Mouse (Mus musculus) embryonic facial prominence, embryonic 14.5 days (tissue): ENCODE measurements at regions not wholly inside any gene's neighbourhood (a gene's known extent, or its start where the extent isn't known, plus 50 kb on each side); places are given as distances from the start of the nearest gene placed in this dataset.

Experiments
- ATAC-seq: fragments of 200-750 bp; cut with Nextera tagmentation; 2 replicates; pipeline ENCODE4 v1.8.0; 2017; ENCODE audit warnings: low read depth, moderate number of reproducible peaks, moderate TSS enrichment
- DNase-seq: peaks from one replicate; pipeline ENCODE4 v3.0.0-alpha.2; 2015; ENCODE audit warnings: low spot score
- H3K27ac ChIP-seq: fragments of 300-500 bp; sonication (generic); replicated peaks from 2 replicates; pipeline ENCODE4 v1.5.1; 2014; ENCODE audit warnings: low read depth, mild to moderate bottlenecking, low read length, moderate library complexity
- H3K27me3 ChIP-seq: fragments of 300-500 bp; sonication (generic); replicated peaks from 2 replicates; pipeline ENCODE4 v1.6.1; 2014; ENCODE audit warnings: low read length; ENCODE audit not compliant: control insufficient read depth, insufficient read depth
- H3K36me3 ChIP-seq: fragments of 300-500 bp; sonication (generic); 2 replicates; pipeline ENCODE4 v1.6.1; 2014; ENCODE audit warnings: low read length, mixed read lengths; ENCODE audit not compliant: control insufficient read depth, insufficient read depth
- H3K4me1 ChIP-seq: fragments of 300-500 bp; sonication (generic); 2 replicates; pipeline ENCODE4 v1.6.1; 2014; ENCODE audit warnings: antibody characterized with exemption, low read length; ENCODE audit not compliant: control insufficient read depth, insufficient read depth
- H3K4me2 ChIP-seq: fragments of 300-500 bp; sonication (generic); 2 replicates; pipeline ENCODE4 v1.6.1; 2014; ENCODE audit warnings: low read depth, mild to moderate bottlenecking, low read length, moderate library complexity, mixed read lengths
- H3K4me3 ChIP-seq: fragments of 300-500 bp; sonication (generic); 2 replicates; pipeline ENCODE4 v1.5.1; 2014; ENCODE audit warnings: low read depth, mild to moderate bottlenecking, low read length
- H3K9ac ChIP-seq: fragments of 300-500 bp; sonication (generic); 2 replicates; pipeline ENCODE4 v1.6.1; 2014; ENCODE audit warnings: low read depth, mild to moderate bottlenecking, low read length, moderate library complexity, mixed read lengths
- H3K9me3 ChIP-seq: fragments of 300-500 bp; sonication (generic); 2 replicates; pipeline ENCODE4 v1.6.1; 2016; ENCODE audit warnings: low read length; ENCODE audit not compliant: control insufficient read depth
- WGBS: fragments of 180-500 bp; shearing (Covaris S2); extraction: QIAGEN DNeasy Blood & Tissue Kit; methylation state at CpG from one replicate; pipeline ENCODE4 v1.1.7; 2014; 5-methylcytosine and 5-hydroxymethylcytosine counted together

DNA sequence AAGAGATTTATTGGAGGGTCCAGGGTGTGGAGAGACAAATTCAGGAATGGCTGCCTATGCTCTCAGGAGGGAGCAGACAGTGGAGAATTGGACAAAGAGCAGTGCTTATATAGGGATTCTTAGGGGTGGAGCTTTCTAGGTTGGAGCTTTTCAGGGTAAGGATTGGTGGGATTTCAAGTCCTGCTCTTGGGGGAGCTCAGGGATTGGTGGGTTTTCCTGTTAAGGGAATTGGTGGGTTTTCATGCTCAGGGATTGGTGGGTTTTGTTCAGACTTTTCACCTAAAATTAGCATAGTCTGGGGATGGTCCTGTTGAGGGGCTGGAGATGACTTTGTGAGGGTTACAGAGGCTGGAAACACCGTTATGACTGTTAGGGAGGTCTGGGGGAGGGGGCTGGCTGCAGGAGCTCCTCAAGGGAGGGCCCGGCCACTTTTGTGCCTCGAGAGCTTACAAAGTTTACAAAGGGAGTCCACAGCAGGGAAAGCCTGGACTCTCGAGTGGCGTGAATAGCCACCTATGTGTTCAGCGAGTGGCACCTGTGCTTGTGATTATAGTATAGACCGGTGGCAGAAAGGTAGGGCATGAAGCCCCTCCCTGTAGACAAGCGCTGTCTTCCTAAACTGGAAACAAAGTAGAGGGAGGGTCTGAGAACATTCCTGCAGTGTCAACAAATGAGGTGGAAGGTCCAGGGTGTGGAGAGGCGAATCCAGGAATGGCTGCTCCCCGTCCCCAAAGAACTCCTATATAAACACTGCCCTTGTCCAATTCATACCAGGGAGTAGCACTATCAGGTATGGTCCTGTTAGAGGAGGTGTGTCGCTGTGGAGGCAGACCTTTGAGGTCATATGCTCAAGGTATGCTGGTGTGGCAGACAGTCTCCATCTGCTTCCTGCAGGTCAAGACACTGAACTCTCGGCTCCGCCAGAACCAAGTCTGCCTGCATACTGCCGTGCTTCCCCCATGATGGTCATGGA lies 278.1 kb upstream of the Zfp64 start:
- Histone ChIP-seq H3K9ac (no peak overlapping the region), H3K36me3 (no peaks in the 10 kb centered on the region), H3K4me2 (no peak overlapping the region), H3K27ac (no peak overlapping the region), H3K4me1 (no peaks in the 10 kb centered on the region), H3K27me3 (no peaks in the 10 kb centered on the region), H3K4me3 (no peak overlapping the region), H3K9me3 (peaks cover 4% of the 10 kb centered on the region; the same call in 1 of the 2 replicates)
- no peak for ATAC-seq
- no peak for DNase-seq
- WGBS, result 83% methylated on average over 14 of the region's 14 CpGs

DNA sequence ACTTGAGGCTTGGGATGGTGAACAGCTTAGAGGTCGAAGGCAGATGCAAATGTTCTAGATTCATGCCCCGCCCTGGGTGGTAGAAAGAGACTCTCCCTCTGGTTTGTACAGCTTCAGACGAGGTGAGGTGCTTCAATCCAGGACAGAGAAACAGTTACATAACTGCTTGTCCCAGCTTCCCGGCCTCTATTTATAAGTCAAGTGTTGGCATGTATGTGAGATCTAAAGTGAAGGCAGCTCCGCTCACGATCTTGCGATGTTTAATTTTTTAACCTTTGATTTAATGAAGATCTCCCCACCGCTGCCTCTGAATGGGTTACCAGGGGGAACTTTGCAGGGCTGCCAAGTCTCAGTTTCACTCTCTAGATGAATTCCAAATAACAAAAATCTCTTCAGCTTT lies 266.9 kb upstream of the Zfp64 start:
- Histone ChIP-seq H3K4me3 (no peak overlapping the region), H3K9ac (no peak overlapping the region), H3K4me2 (no peak overlapping the region), H3K4me1 (no peaks in the 10 kb centered on the region), H3K9me3 (no peaks in the 10 kb centered on the region), H3K27me3 (no peaks in the 10 kb centered on the region), H3K27ac (no peak overlapping the region), H3K36me3 (no peaks in the 10 kb centered on the region)
- ATAC-seq (no peak), DNase-seq (no peak)
- 91% methylated on average over 8 of the region's 8 CpGs for WGBS

DNA sequence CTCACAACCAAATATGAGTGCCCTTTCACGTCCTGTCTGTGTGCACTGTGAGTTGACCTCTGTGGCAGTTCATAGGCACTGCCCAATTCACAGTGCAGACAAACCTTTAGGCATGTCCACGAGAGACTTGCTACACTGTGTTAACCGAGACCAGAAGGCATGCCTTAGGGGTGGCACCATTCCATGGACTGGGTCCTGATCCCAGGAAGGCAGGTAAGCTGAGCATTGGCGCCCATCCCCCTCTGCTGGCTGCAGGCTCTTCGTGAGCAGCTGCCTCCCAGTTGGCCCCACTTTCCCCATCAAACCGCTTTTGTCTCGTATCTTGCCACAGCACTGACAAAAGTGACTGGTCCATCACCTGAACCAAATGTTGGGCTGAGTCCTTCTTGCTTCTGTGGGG lies 265.8 kb upstream of the Zfp64 start:
- H3K4me2 ChIP-seq, result no peak overlapping the region
- DNase-seq (no peak), ATAC-seq (no peak)
- H3K27me3 ChIP-seq, result no peaks in the 10 kb centered on the region
- peaks cover 8% of the 10 kb centered on the region; the same call in 1 of the 2 replicates for H3K9me3 ChIP-seq
- no peak overlapping the region for H3K4me3 ChIP-seq
- no peak overlapping the region for H3K9ac ChIP-seq
- no peak overlapping the region for H3K27ac ChIP-seq
- WGBS, result 67% methylated on average over 7 of the region's 7 CpGs
- no peaks in the 10 kb centered on the region for H3K36me3 ChIP-seq
- no peaks in the 10 kb centered on the region for H3K4me1 ChIP-seq

DNA sequence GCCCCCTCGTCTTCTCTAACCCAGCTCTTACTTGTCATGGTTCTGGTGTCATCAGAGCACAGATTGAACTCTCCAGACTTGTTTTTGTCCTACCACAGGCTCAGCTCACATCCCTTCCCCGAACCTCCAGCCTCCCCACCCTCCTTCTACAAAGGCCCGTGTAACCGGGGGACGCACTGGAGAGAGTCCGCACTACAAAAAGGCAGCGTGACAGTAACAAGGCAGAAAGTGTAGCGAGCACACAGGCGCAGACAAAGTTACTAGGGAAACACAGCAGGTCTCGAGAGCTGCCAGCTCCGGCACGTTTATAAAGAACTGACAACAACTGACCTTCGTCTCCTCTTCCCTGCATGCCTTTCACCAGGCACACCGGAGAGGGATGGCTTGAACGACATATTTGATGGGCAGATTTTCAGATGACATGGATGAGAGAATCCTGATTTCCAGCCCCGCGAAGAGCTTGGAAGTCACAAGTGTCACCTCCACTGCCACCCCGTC lies 260.2 kb upstream of the Zfp64 start:
- H3K9ac ChIP-seq, result no peak overlapping the region
- H3K4me2 ChIP-seq, result no peak overlapping the region
- H3K27me3 ChIP-seq, result no peaks in the 10 kb centered on the region
- DNase-seq, result no peak
- no peaks in the 10 kb centered on the region for H3K36me3 ChIP-seq
- H3K27ac ChIP-seq, result no peak overlapping the region
- H3K4me1 ChIP-seq, result peaks cover 11% of the 10 kb centered on the region
- no peak overlapping the region for H3K4me3 ChIP-seq
- 82% methylated on average over 18 of the region's 18 CpGs for WGBS
- H3K9me3 ChIP-seq, result peaks cover 9% of the 10 kb centered on the region; the same call in 1 of the 2 replicates
- no peak for ATAC-seq

DNA sequence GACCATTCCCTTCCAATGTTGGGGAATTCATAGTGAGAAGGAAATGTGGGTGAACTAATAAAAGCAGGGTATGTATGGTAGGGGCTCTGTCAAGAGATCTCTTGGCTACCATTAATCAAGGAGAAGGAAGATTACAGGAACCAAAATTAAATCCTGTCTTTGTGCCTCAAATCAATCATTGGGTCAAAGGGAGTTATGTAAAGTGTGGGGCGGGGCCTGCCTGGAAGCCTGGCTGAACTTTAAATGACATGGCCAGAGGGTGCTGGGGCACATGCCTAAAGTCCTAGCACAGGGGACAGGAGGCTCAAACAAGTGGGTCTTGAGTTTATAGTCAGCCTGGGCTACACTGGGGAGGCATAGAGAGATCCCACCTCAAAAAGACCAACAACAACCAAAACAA lies 259.0 kb upstream of the Zfp64 start:
- no peak overlapping the region for H3K4me3 ChIP-seq
- no peak overlapping the region for H3K27ac ChIP-seq
- peaks cover 11% of the 10 kb centered on the region for H3K4me1 ChIP-seq
- H3K27me3 ChIP-seq, result no peaks in the 10 kb centered on the region
- peaks cover 15% of the 10 kb centered on the region for H3K9me3 ChIP-seq
- ATAC-seq (no peak), DNase-seq (no peak)
- no peak overlapping the region for H3K4me2 ChIP-seq
- H3K9ac ChIP-seq, result no peak overlapping the region
- 73% methylated on average over 1 of the region's 1 CpGs for WGBS
- H3K36me3 ChIP-seq, result no peaks in the 10 kb centered on the region

DNA sequence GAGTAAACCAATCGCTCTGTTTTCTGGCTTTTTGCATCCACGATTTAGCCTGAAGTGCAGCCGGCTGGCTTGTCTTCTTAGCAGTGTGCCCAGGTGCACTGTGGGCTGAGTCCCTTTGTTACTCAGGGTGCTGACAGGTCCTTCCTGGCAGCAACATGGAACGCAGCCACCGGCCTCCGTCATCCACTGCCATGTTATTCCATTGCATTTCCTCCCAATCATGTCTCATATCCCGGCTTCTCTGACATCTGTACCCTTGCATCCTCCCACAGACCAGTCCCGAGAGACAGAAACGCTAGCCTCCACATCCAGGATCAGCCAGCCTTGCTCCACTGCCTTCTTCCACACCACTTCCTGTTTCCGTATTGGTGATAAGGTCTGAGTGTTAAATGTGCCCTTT lies 257.9 kb upstream of the Zfp64 start:
- DNase-seq, result peak; percentile 55
- H3K36me3 ChIP-seq, result no peaks in the 10 kb centered on the region
- peak overlapping the region; percentile 61 for H3K27ac ChIP-seq
- peak overlapping the region; percentile 16; the same call in 1 of the 2 replicates for H3K4me2 ChIP-seq
- no peak overlapping the region; the same call in 1 of the 2 replicates for H3K9ac ChIP-seq
- peaks cover 18% of the 10 kb centered on the region for H3K9me3 ChIP-seq
- H3K27me3 ChIP-seq, result no peaks in the 10 kb centered on the region
- ATAC-seq, result 0 out of 2 replicates have a peak, but pooled peaks have one; percentile 47
- no peak overlapping the region for H3K4me3 ChIP-seq
- WGBS, result 13% methylated on average over 10 of the region's 10 CpGs
- peaks cover 11% of the 10 kb centered on the region for H3K4me1 ChIP-seq

DNA sequence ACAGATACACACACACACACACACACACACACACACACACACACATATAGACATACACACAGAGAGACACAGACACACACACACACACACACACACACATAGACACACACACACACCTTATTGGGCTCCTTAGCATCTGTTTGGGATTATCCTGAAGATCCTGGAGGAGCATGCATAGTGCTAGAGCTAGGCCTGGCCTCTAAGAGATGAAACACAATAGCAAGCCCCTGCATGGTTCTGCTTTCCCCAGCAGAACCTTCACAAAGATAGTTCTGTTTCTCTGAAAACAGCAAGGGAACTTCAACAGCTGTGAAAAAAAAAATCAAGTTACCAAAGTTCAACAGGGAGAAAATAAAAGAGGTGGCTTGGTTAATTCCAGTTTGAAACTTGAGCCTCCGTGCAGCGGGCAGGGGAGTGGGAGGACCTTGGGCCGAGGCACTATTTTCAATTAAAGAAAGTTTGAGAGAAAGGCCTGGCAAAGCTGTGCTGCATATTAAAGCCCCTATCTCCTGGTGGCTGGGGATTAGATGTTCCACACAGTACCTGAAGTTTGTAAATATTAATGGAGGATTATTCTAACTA lies 257.4 kb upstream of the Zfp64 start:
- Histone ChIP-seq H3K4me3 (no peak overlapping the region), H3K4me2 (peak overlapping the region; percentile 16; the same call in 1 of the 2 replicates), H3K27ac (peak overlapping the region; percentile 61), H3K9ac (no peak overlapping the region), H3K36me3 (no peaks in the 10 kb centered on the region), H3K4me1 (peaks cover 11% of the 10 kb centered on the region), H3K9me3 (peaks cover 18% of the 10 kb centered on the region), H3K27me3 (no peaks in the 10 kb centered on the region)
- ATAC-seq (peak; percentile 65), DNase-seq (peak; percentile 75)
- 11% methylated on average over 3 of the region's 3 CpGs for WGBS

DNA sequence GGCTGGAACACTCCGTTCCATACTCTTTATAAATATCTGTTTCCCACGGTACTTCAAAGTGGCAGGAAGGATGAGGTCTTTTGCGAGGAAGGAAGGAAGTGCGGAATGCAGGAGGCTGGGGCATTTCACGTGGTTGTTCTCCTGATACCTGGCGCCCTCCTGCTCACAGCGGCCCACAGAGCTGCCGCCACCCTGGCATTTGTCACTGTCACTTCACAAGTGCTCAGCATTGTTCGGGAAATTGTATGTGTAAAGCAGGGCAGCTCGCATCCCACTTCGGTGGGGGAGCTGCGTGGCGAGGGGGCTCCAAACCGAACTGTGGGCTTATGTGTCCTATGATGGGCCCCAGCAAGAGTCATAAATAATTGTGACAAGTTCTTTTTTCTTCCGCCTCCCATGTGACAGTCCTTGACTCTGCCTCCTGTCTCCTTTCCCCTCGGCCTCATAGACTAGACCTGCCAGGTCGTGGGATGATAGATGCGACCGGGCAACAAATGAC lies 248.9 kb upstream of the Zfp64 start:
- H3K4me1 ChIP-seq, result no peaks in the 10 kb centered on the region
- WGBS, result 68% methylated on average over 19 of the region's 19 CpGs
- ATAC-seq (no peak), DNase-seq (no peak)
- no peak overlapping the region for H3K4me2 ChIP-seq
- H3K9ac ChIP-seq, result no peak overlapping the region
- H3K9me3 ChIP-seq, result 0 out of 2 replicates have a peak, but pooled peaks cover 3% of the 10 kb centered on the region
- H3K4me3 ChIP-seq, result no peak overlapping the region
- H3K27me3 ChIP-seq, result no peaks in the 10 kb centered on the region
- no peak overlapping the region for H3K27ac ChIP-seq
- H3K36me3 ChIP-seq, result no peaks in the 10 kb centered on the region
